ENCODE assay signal across 14 mouse cellular contexts in the genomic region with DNA sequence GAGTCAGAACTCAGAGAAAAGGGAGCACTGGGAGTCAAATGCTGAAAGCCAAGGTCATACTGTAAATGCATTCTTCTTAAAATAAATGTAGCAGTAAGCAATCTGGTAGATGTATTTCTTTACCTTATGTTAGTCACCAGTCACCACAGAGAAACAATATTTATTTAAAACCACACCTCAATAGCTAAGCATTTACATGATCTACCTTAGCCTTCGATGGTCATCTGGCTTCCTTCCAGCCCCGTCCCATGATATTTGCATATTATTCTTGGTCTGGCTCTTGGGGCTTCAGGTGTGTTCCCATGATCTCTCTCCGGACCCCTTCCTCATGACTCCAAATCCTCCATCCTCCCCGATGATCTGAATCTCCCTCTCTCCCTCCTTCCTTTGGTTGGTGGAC.
DNase-seq lines count a peak whose midpoint lies in the region.
"Had no signal": no experiment of that assay in that cellular context is flagged by ENCODE, and none has a peak within 500 bp of the region (broad histone marks: within the 10 kb centered on the region; RNA-seq: fewer than 3 reads in every experiment).

No protein-coding gene starts in this region.

- peak; percentile 66 for DNase-seq in heart, adult 11 months
- no peak for DNase-seq in heart, adult 18-20 months
- peak; percentile 56 to 61 for DNase-seq in urinary bladder, postnatal 36 days (ENCODE audit: low spot score in 2 of 2)
- no peak for DNase-seq in urinary bladder, postnatal 25 days (ENCODE audit: low spot score)
- DNase-seq in thymus, postnatal 10 days (ENCODE audit: low spot score in 2 of 2) = no peak
- DNase-seq: adrenal gland, adult 8-10 months; adrenal gland, postnatal 14 days; adrenal gland, postnatal 36 days; B cell, adult 2 months; cerebellum, adult 11-12 months; cerebellum, adult 2 months; cerebellum, adult 9-10 months; cerebellum, postnatal 10 days; cerebellum, postnatal 25 days had no signal

Comparison
In these comparisons a context has a peak if more than half of its experiments do, and no peak if none do; other contexts are left out.
1. DNase-seq: peak in heart, adult 11 months (single experiment) and urinary bladder, postnatal 36 days (2 of 2); none in heart, adult 18-20 months (0 of 2), urinary bladder, postnatal 25 days (single experiment) and thymus, postnatal 10 days (0 of 2).